Mouse (Mus musculus) forebrain, embryonic 16.5 days (tissue): ENCODE measurements around the gene Tph1. TPM values are rescaled to one million over a fixed set of nuclear protein-coding genes. Genes with fewer than 3 reads are reported as not detected.

ENCODE experiments used
- ATAC-seq: fragments of 200-750 bp; cut with Nextera tagmentation; 2 replicates; pipeline ENCODE4 v1.8.0; 2017; ENCODE audit warnings: mild to moderate bottlenecking, moderate library complexity
- H3K27ac ChIP-seq: fragments of 300-500 bp; sonication (generic); 2 replicates; pipeline ENCODE4 v1.5.1; 2014; ENCODE audit warnings: low read length, control low read depth
- H3K27me3 ChIP-seq: fragments of 300-500 bp; sonication (generic); replicated peaks from 2 replicates; pipeline ENCODE4 v1.6.1; 2014; ENCODE audit warnings: low read length; ENCODE audit not compliant: control insufficient read depth, insufficient read depth
- H3K36me3 ChIP-seq: fragments of 300-500 bp; sonication (generic); 2 replicates; pipeline ENCODE4 v1.6.1; 2014; ENCODE audit not compliant: control insufficient read depth, insufficient read depth
- H3K4me1 ChIP-seq: fragments of 300-500 bp; sonication (generic); replicated peaks from 2 replicates; pipeline ENCODE4 v1.6.1; 2014; ENCODE audit warnings: low read length; ENCODE audit not compliant: control insufficient read depth, insufficient read depth
- H3K4me2 ChIP-seq: fragments of 300-500 bp; sonication (generic); 2 replicates; pipeline ENCODE4 v1.6.1; 2014; ENCODE audit warnings: mild to moderate bottlenecking, low read length, control low read depth
- H3K4me3 ChIP-seq: fragments of 300-500 bp; sonication (generic); replicated peaks from 2 replicates; pipeline ENCODE4 v1.5.1; 2014; ENCODE audit warnings: mild to moderate bottlenecking, low read length, control low read depth
- H3K9ac ChIP-seq: fragments of 300-500 bp; sonication (generic); replicated peaks from 2 replicates; pipeline ENCODE4 v1.6.1; 2014; ENCODE audit warnings: low read depth, low read length, control low read depth
- H3K9me3 ChIP-seq: fragments of 300-500 bp; sonication (generic); 2 replicates; pipeline ENCODE4 v1.6.1; 2016; ENCODE audit warnings: low read length; ENCODE audit not compliant: control insufficient read depth
- WGBS: fragments of 180-500 bp; shearing (Covaris S2); extraction: QIAGEN DNeasy Blood & Tissue Kit; methylation state at CpG from one replicate; pipeline ENCODE4 v1.1.7; 2014; 5-methylcytosine and 5-hydroxymethylcytosine counted together
- polyA plus RNA-seq: library from polyadenylated mRNA; unstranded; fragments of >200 nt; fragmentation: Nextera tagmentation; extraction: Ambion mirVana; gene quantifications from 2 replicates; pipeline ENCODE4 v1.2.1, GENCODE M21; 2015

The Tph1 gene
- polyA plus RNA-seq, 1 experiment from 2014 or later = 0.35 TPM

GRCm38 (mm10) chr7:46628375-46628975, 43.9 kb downstream of the Tph1 start:
- peaks cover 5% of the 10 kb centered on the region; the same call in 1 of the 2 replicates for H3K36me3 ChIP-seq
- H3K27me3 ChIP-seq = no peaks in the 10 kb centered on the region
- no peak overlapping the region for H3K9ac ChIP-seq
- H3K27ac ChIP-seq = no peak overlapping the region
- no peak overlapping the region for H3K4me2 ChIP-seq
- WGBS = 47% methylated on average over 8 of the region's 8 CpGs
- no peaks in the 10 kb centered on the region for H3K9me3 ChIP-seq
- no peak overlapping the region for H3K4me3 ChIP-seq
- H3K4me1 ChIP-seq = no peaks in the 10 kb centered on the region
- ATAC-seq = no peak

GRCm38 (mm10) chr7:46623979-46624378, 48.4 kb downstream of the Tph1 start:
- H3K9ac ChIP-seq = no peak overlapping the region
- H3K27ac ChIP-seq = no peak overlapping the region
- H3K36me3 ChIP-seq = peaks cover 4% of the 10 kb centered on the region; the same call in 1 of the 2 replicates
- no peak overlapping the region for H3K4me2 ChIP-seq
- H3K27me3 ChIP-seq = no peaks in the 10 kb centered on the region
- H3K4me1 ChIP-seq = no peaks in the 10 kb centered on the region
- no peak for ATAC-seq
- 17% methylated on average over 2 of the region's 3 CpGs for WGBS
- no peak overlapping the region for H3K4me3 ChIP-seq
- H3K9me3 ChIP-seq = no peaks in the 10 kb centered on the region

DNA sequence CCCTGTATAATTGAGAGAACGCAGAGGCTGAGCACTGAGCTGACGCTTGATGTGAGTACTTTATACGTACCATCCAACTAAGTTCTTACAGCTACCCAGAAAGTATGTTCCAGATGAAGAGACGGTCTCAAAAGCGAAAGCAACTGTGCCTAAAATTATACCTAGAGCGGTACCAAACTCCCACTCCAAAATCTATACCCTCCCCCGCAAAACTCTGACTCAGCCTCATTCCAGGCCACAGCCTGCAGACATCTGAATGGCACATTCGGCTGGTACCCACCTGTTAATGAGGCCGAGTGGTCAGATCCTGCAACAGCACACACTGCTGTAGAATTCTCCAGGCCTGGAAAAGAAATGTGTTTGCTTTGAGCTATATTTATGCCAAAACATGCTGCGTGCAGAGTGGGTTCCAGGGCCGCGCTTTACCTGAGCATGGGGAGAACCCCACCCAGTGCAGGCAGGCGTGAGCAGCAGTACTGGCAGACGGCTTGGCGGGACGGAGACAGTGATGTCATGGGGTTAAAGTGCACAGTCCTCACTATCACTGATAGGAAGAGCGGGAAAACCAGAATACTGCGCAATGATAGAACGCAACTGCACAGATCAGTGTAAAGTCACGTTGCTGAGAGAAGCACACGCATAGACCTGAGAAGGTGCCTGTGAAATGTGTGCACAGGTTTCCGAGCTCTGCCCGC, 53.8 kb downstream of the Tph1 start:
- no peak for ATAC-seq
- Histone ChIP-seq H3K4me1 (no peaks in the 10 kb centered on the region; the same call in 1 of the 2 replicates), H3K9me3 (no peaks in the 10 kb centered on the region), H3K4me2 (no peak overlapping the region), H3K4me3 (no peak overlapping the region), H3K27me3 (no peaks in the 10 kb centered on the region), H3K27ac (no peak overlapping the region), H3K36me3 (peaks cover 7% of the 10 kb centered on the region; the same call in 1 of the 2 replicates), H3K9ac (no peak overlapping the region)
- 94% methylated on average over 23 of the region's 23 CpGs for WGBS

DNA sequence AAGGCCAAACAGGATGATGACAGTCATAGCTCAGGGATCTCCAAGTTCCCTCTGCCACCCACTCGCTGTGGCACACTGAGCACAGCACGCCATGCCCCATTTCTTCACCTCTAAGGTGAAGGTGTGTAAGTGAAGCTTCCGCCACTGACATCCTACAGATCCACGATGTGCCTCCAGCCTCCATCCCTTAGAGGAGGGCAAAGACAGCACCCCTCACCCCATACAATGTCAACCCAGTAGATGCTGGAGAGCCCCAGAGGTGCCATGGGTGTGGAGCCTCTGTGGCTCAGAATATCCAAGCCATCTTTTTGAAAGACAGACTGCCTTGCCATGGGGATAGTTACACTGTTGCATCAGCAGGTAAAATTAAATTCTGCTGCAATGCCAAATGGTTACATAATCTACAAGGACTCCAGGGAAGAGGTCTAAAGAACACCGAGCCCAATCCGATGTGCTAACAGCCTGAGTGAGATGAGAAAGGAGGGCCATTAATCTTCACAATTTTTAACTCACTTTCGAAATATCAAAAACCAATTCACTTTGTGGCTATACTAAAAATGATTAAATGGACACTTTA, 55.8 kb downstream of the Tph1 start:
- Histone ChIP-seq H3K4me3 (no peak overlapping the region), H3K4me1 (peaks cover 5% of the 10 kb centered on the region; the same call in 1 of the 2 replicates), H3K27ac (no peak overlapping the region), H3K9ac (no peak overlapping the region), H3K9me3 (no peaks in the 10 kb centered on the region), H3K27me3 (no peaks in the 10 kb centered on the region), H3K4me2 (no peak overlapping the region), H3K36me3 (peaks cover 7% of the 10 kb centered on the region; the same call in 1 of the 2 replicates)
- 93% methylated on average over 7 of the region's 7 CpGs for WGBS
- no peak for ATAC-seq

DNA sequence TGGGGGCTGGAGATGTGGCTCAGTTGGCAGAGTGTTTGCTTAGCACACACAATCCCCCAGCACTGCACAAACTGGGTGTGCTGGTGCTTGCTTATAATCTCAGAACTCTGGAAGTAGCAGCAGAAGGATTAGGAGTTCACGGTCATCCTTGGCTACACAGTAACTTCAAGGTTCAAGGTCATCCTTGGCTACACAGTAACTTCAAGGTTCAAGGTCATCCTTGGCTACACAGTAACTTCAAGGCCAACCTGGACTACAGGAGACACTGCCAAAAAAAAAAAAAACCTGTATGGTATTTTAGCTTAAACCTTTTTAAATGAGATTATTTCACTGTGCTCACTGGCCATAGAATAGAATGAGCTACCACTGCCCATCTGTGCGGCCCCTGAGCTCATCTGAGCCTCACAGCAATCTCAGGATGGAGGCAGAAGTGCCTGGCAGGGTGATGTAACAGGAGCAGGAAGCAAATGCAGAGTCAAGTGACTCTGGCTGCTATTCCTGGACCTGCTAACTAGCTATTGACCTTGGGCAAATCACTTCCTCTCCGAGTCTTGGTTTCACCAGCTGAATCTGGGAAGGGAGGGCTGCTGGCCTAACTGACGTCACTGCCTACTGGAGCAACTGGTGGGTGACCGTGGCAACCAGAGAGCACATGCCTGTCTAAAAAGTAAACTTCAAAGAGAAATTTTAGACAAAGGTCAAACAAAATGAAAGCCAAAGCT, 56.9 kb downstream of the Tph1 start:
- Histone ChIP-seq H3K9me3 (no peaks in the 10 kb centered on the region), H3K4me1 (peaks cover 5% of the 10 kb centered on the region; the same call in 1 of the 2 replicates), H3K27me3 (no peaks in the 10 kb centered on the region), H3K9ac (no peak overlapping the region), H3K4me3 (no peak overlapping the region), H3K4me2 (no peak overlapping the region), H3K36me3 (peaks cover 5% of the 10 kb centered on the region; the same call in 1 of the 2 replicates), H3K27ac (no peak overlapping the region)
- 79% methylated on average over 5 of the region's 5 CpGs for whole genome bisulfite sequencing
- ATAC-seq = no peak

DNA sequence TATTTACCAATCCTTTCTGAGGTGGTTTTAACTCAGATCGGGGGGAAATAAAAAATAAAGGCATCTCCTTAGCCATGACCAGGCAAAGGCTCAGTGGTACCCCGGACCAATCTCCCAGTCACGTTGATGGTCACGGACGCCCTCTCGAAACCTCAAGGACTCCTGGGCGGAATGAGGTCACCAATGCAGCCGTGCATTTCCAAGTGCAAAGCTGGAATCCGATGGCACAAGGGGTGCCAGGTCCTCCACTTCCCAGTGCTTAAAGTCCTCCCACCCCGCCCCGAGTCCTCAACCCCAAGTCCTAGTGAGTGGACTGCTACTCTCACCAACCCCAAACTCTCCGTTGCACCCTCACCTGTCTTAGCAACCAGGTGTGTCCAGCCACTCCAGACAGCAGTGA, 58.1 kb downstream of the Tph1 start:
- Histone ChIP-seq H3K9me3 (no peaks in the 10 kb centered on the region), H3K4me2 (no peak overlapping the region), H3K36me3 (peaks cover 3% of the 10 kb centered on the region; the same call in 1 of the 2 replicates), H3K27ac (no peak overlapping the region), H3K27me3 (no peaks in the 10 kb centered on the region), H3K9ac (no peak overlapping the region), H3K4me3 (no peak overlapping the region), H3K4me1 (peaks cover 5% of the 10 kb centered on the region; the same call in 1 of the 2 replicates)
- WGBS = 96% methylated on average over 12 of the region's 12 CpGs
- ATAC-seq = no peak

DNA sequence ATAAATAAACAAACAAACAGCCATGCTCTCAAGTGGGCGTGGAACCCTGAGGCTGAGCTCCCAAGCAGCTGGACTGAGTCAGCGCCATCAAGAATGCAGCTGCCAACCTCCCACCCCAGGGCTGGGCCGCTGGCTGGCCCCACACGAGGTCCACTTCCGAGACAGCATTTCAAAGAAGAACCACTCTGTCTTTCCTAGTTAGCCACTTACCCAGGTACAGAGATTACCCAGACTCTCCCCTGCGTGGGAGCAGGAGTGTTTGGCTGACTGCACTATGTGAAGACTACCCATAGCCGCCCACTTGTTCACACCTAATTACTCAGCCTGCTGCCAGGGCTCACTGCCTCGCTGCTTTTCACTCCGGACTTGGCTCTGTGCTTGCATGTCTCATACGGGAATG, 59.2 kb downstream of the Tph1 start:
- Histone ChIP-seq H3K9ac (no peak overlapping the region), H3K9me3 (no peaks in the 10 kb centered on the region), H3K36me3 (no peaks in the 10 kb centered on the region), H3K27me3 (no peaks in the 10 kb centered on the region), H3K4me3 (no peak overlapping the region), H3K4me2 (no peak overlapping the region), H3K27ac (no peak overlapping the region), H3K4me1 (peaks cover 5% of the 10 kb centered on the region; the same call in 1 of the 2 replicates)
- 66% methylated on average over 10 of the region's 10 CpGs for WGBS
- ATAC-seq = peak; percentile 43; the same call in 1 of the 2 replicates

DNA sequence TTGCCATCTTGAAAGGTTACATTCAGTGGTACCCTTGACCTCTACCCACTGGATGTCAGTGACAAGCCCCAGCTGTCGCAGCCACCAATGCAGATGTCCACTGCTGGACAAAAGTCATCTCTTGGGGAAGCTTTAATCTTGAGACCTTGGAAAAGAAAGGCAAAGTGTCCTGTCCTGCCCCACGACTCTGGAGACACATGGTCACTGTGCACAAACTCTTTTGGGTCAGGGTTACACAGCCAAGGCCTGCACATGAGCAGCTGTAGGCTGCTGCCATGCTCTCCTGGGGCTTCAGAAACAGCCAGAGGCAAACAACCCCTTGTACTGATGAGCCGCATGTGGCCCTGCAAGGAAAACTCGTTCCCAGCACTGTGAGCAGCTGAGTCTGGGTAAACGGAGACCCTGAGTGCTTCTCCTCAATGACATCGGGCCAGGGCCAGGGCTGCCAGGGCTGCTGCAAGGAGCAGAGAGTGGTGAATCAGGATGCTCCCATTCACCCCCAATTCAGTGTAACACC, 59.9 kb downstream of the Tph1 start:
- Histone ChIP-seq H3K4me2 (no peak overlapping the region), H3K9ac (no peak overlapping the region), H3K4me1 (peaks cover 6% of the 10 kb centered on the region), H3K36me3 (no peaks in the 10 kb centered on the region), H3K4me3 (no peak overlapping the region), H3K27me3 (no peaks in the 10 kb centered on the region), H3K27ac (no peak overlapping the region), H3K9me3 (no peaks in the 10 kb centered on the region)
- WGBS = 83% methylated on average over 6 of the region's 6 CpGs
- no peak for ATAC-seq

- Histone ChIP-seq H3K4me2 (no peak overlapping the region), H3K9ac (no peak overlapping the region), H3K9me3 (no peaks in the 10 kb centered on the region), H3K4me3 (no peak overlapping the region), H3K27me3 (no peaks in the 10 kb centered on the region), H3K36me3 (no peaks in the 10 kb centered on the region), H3K4me1 (peaks cover 9% of the 10 kb centered on the region), H3K27ac (no peak overlapping the region)
- no peak for ATAC-seq
- 64% methylated on average over 9 of the region's 9 CpGs for WGBS
Observed at GRCm38 (mm10) chr7:46611970-46612369, 60.4 kb downstream of the Tph1 start.
